Mouse (Mus musculus) hindbrain, embryonic 13.5 days (tissue): Measurements from ENCODE around the gene Pfkfb2. TPM values are rescaled to one million over a fixed set of nuclear protein-coding genes. Genes with fewer than 3 reads are reported as not detected.
"Not testable (repeated sequence)": the region's sequence is repeated elsewhere in the genome, so short reads cannot be mapped to it uniquely, and the experiment has no call there.

Experiments used
- ATAC-seq: fragments of 200-750 bp; cut with Nextera tagmentation; 2 replicates; pipeline ENCODE4 v1.8.0; 2017; ENCODE audit warnings: moderate TSS enrichment; ENCODE audit not compliant: low FRiP score
- H3K27ac ChIP-seq: fragments of 300-500 bp; sonication (generic); 2 replicates; pipeline ENCODE4 v1.5.1; 2015; ENCODE audit warnings: inconsistent platforms, mild to moderate bottlenecking, moderate library complexity
- H3K27me3 ChIP-seq: fragments of 300-500 bp; sonication (generic); 2 replicates; pipeline ENCODE4 v1.6.1; 2015; ENCODE audit warnings: mild to moderate bottlenecking, inconsistent platforms
- H3K36me3 ChIP-seq: fragments of 300-500 bp; sonication (generic); 2 replicates; pipeline ENCODE4 v1.6.1; 2015; ENCODE audit warnings: mild to moderate bottlenecking, inconsistent platforms
- H3K4me1 ChIP-seq: fragments of 300-500 bp; sonication (generic); replicated peaks from 2 replicates; pipeline ENCODE4 v1.6.1; 2015; ENCODE audit warnings: inconsistent platforms
- H3K4me2 ChIP-seq: fragments of 300-500 bp; sonication (generic); 2 replicates; pipeline ENCODE4 v1.6.1; 2015; ENCODE audit warnings: inconsistent platforms, mild to moderate bottlenecking, moderate library complexity
- H3K4me3 ChIP-seq: fragments of 300-500 bp; sonication (generic); 2 replicates; pipeline ENCODE4 v1.5.1; 2015; ENCODE audit warnings: mild to moderate bottlenecking, inconsistent platforms
- H3K9ac ChIP-seq: fragments of 300-500 bp; sonication (generic); 2 replicates; pipeline ENCODE4 v1.6.1; 2015; ENCODE audit warnings: mild to moderate bottlenecking, inconsistent platforms
- H3K9me3 ChIP-seq: fragments of 300-500 bp; sonication (generic); 2 replicates; pipeline ENCODE4 v1.6.1; 2016; ENCODE audit warnings: inconsistent platforms
- WGBS: fragments of 180-500 bp; shearing (Covaris S2); methylation state at CpG from one replicate; pipeline ENCODE4 v1.1.7; 2015; 5-methylcytosine and 5-hydroxymethylcytosine counted together
- polyA plus RNA-seq: library from polyadenylated mRNA; unstranded; fragments of >200 nt; fragmentation: Nextera tagmentation; extraction: Ambion mirVana; gene quantifications from 2 replicates; pipeline ENCODE4 v1.2.1, GENCODE M21; 2015

Pfkfb2 gene
- polyA plus RNA-seq, 1 experiment from 2014 or later, result 19.5 TPM

- H3K4me3 ChIP-seq, result peak within 1 kb of the TSS; percentile 87
These were observed 13.4 kb downstream of the Pfkfb2 start, which contains the start of gene Gm29427 for GRCm38 (mm10) chr1:130715561-130716217. Gm29427 (minus strand) TSS chr1:130715799.

DNA sequence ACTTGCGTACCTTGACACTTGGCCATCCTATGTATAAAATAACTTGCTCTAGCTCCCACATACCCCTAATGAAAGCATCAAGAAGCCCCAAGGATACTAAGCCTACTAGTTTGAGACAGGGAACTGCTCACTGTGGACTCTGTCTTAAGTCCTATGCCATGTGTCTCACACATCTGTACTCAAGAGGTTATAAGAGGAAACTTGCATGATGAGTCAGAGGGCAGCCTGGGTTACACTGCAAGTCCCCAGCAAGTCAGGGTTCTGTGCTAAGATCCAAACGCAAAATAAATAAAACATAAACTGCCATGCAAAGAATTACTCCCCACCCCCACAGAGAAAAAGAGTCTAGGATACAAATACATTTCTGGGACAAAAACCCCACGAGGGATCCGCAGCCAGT lies 15.0 kb downstream of the Pfkfb2 start:
- peak overlapping the region; percentile 21; the same call in 1 of the 2 replicates for H3K9ac ChIP-seq
- H3K9me3 ChIP-seq, result no peaks in the 10 kb centered on the region
- H3K4me2 ChIP-seq, result no peak overlapping the region
- no peaks in the 10 kb centered on the region for H3K27me3 ChIP-seq
- H3K4me1 ChIP-seq, result peaks cover 19% of the 10 kb centered on the region
- no peak for ATAC-seq
- no peak overlapping the region for H3K4me3 ChIP-seq
- no peak overlapping the region for H3K27ac ChIP-seq
- whole genome bisulfite sequencing, result 74% methylated on average over 4 of the region's 4 CpGs
- peaks cover 25% of the 10 kb centered on the region for H3K36me3 ChIP-seq

More at GRCm38 (mm10) chr1:130715561-130716217, 13.4 kb downstream of the Pfkfb2 start, which contains the start of gene Gm29427:
- Histone ChIP-seq H3K9me3 (no peaks in the 10 kb centered on the region), H3K27me3 (no peaks in the 10 kb centered on the region), H3K4me1 (peaks cover 24% of the 10 kb centered on the region), H3K27ac (peak within 1 kb of the TSS; percentile 91), H3K9ac (peak within 1 kb of the TSS; percentile 97), H3K4me2 (peak within 1 kb of the TSS; percentile 98), H3K36me3 (peaks cover 16% of the 10 kb centered on the region)
- WGBS, result under 1% methylated on average over 38 of the region's 38 CpGs
- ATAC-seq, result peak; percentile 96

DNA sequence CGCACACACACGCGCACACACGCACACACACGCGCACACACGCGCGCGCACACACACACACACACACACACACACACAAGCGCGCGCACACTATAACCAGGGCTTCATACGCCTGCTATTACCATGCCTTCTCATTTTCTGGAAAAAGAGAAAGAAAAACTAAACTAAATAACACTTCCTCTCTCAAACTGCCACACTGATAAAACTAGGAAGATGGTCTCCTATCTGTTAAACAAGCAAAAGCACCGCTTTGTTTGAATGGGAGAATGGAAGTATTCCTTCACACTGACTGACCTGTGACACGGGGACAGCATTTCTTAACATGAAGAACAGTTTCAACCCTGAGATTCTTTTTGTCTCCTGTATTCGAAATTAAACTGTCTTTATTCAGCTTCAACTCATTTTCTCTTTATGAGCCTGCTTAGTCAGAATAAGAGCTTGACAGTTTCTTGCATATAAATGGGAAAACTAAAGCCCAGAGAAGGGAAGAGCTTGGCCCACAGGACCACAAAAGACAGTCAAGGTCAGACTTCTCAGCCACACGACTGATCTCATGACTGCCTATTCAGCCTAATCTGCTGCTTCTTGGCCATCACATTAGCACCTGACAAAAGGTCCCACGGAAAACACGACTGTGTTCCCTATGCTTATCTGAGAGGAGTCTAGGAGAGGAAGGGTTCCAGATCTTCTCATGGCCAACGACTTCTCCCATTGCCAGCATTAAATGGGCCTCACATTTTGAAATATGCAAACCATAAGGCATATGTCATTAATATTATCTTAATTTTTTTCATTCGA lies 18.6 kb downstream of the Pfkfb2 start:
- 88% methylated on average over 22 of the region's 22 CpGs for WGBS
- ATAC-seq, result no peak
- H3K36me3 ChIP-seq, result peaks cover 59% of the 10 kb centered on the region
- H3K4me1 ChIP-seq, result peaks cover 9% of the 10 kb centered on the region; the same call in 1 of the 2 replicates
- H3K27ac ChIP-seq, result no peak overlapping the region
- no peaks in the 10 kb centered on the region for H3K9me3 ChIP-seq
- no peaks in the 10 kb centered on the region for H3K27me3 ChIP-seq
- H3K9ac ChIP-seq, result no peak overlapping the region
- no peak overlapping the region for H3K4me2 ChIP-seq
- H3K4me3 ChIP-seq, result no peak overlapping the region

GRCm38 (mm10) chr1:130703613-130704012 lies 25.4 kb downstream of the Pfkfb2 start:
- peaks cover 93% of the 10 kb centered on the region for H3K36me3 ChIP-seq

GRCm38 (mm10) chr1:130701976-130702375 lies 27.1 kb downstream of the Pfkfb2 start:
- ATAC-seq, result no peak
- Histone ChIP-seq H3K27ac (no peak overlapping the region), H3K9me3 (no peaks in the 10 kb centered on the region), H3K4me1 (no peaks in the 10 kb centered on the region), H3K36me3 (peaks cover 93% of the 10 kb centered on the region), H3K4me2 (no peak overlapping the region), H3K4me3 (no peak overlapping the region), H3K27me3 (no peaks in the 10 kb centered on the region), H3K9ac (no peak overlapping the region)
- 97% methylated on average over 11 of the region's 11 CpGs for WGBS

More at GRCm38 (mm10) chr1:130703613-130704012, 25.4 kb downstream of the Pfkfb2 start:
- Histone ChIP-seq H3K4me3 (no peak overlapping the region), H3K27ac (no peak overlapping the region), H3K9me3 (no peaks in the 10 kb centered on the region), H3K4me2 (no peak overlapping the region), H3K4me1 (no peaks in the 10 kb centered on the region), H3K27me3 (no peaks in the 10 kb centered on the region), H3K9ac (no peak overlapping the region)
- WGBS, result 85% methylated on average over 2 of the region's 2 CpGs
- no peak for ATAC-seq

DNA sequence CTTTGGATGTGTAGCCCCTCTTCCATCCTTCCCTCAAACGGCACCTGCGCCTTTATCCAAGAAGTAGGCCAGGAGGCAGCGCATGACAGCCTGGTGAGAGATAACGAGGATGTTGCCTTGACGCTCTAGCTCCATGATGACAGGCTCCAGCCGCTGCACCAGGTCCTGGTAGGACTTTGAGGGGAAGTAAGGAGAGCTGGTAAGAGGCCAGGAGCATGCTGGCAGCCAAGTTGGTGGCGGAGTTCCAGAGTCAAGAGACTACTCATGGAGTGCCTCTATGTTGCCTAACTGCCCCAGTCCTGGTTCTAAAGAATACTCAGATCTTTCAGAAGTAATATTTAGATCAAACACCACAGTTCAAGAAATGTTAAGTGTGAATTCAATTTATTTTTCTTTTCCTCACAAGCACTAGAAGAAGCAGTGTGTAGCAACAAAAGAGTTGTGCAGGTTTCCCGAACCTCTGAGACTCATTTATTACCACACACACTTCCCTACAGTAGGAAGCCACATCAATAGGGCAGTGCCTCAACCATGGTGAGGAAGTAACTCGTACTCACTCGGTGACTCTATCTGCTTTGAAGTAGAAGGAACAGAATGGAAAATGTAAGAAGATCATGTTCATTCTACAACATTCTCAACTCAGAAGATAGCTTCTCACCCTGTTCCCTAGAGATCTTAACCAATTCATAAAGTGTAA lies 29.0 kb downstream of the Pfkfb2 start:
- WGBS, result 97% methylated on average over 10 of the region's 10 CpGs
- H3K9me3 ChIP-seq, result no peaks in the 10 kb centered on the region
- H3K4me1 ChIP-seq, result no peaks in the 10 kb centered on the region
- H3K4me2 ChIP-seq, result no peak overlapping the region
- no peak overlapping the region for H3K4me3 ChIP-seq
- no peak for ATAC-seq
- no peaks in the 10 kb centered on the region for H3K27me3 ChIP-seq
- H3K9ac ChIP-seq, result no peak overlapping the region
- peaks cover 83% of the 10 kb centered on the region for H3K36me3 ChIP-seq
- H3K27ac ChIP-seq, result no peak overlapping the region

DNA sequence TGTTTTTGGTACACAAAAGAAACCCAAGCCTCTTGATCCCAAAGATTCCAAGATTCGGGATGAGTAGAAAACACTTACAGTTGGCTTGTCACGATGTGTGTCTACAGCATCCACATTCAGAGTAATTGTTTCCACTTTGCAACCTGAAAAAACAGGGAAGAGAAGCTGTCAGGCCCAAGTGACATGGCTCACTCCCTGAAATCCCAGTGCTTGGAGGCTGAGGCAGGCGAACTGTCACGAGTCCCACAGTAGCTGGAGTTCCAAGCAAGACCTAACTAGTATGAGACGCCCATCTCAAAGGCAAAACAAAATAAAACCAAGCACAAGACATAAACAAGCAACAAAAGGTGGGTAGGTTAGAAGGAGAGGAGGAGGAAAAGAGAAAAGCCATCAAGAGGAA lies 30.5 kb downstream of the Pfkfb2 start:
- Histone ChIP-seq H3K9me3 (no peaks in the 10 kb centered on the region), H3K27ac (no peak overlapping the region), H3K4me1 (no peaks in the 10 kb centered on the region), H3K27me3 (no peaks in the 10 kb centered on the region), H3K9ac (no peak overlapping the region), H3K36me3 (peaks cover 77% of the 10 kb centered on the region), H3K4me3 (no peak overlapping the region), H3K4me2 (no peak overlapping the region)
- WGBS, result 94% methylated on average over 5 of the region's 5 CpGs
- no peak for ATAC-seq

DNA sequence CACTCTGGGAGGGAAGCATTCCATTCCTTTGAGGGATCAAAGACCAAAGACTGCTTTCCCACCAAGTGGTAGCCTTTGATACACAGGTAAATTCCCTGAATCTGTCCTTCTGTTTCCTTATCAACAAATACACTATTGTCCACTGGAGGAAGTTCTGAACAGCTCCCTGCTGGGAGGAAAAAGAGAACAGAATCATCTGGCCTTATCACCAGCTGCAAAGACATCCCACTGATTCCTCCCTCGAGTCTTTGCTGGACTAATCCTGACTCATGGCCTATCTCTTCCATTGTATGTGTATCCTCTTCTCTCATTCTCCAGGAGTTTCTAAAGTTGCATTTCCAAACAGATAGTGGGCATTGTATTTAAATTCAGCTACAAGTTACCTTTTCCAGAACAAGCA lies 45.1 kb downstream of the Pfkfb2 start:
- Histone ChIP-seq H3K9ac (no peak overlapping the region), H3K27me3 (no peaks in the 10 kb centered on the region), H3K27ac (no peak overlapping the region), H3K4me3 (no peak overlapping the region), H3K4me1 (no peaks in the 10 kb centered on the region), H3K36me3 (peaks cover 15% of the 10 kb centered on the region), H3K9me3 (peaks cover 3% of the 10 kb centered on the region; the same call in 1 of the 2 replicates), H3K4me2 (no peak overlapping the region)
- ATAC-seq, result no peak
- WGBS, result 60% methylated on average over 1 of the region's 1 CpGs

GRCm38 (mm10) chr1:130681656-130682413 lies 47.2 kb downstream of the Pfkfb2 start:
- no peaks in the 10 kb centered on the region for H3K9me3 ChIP-seq
- H3K27me3 ChIP-seq, result no peaks in the 10 kb centered on the region
- H3K27ac ChIP-seq, result no peak overlapping the region
- no peak overlapping the region for H3K4me3 ChIP-seq
- H3K36me3 ChIP-seq, result no peaks in the 10 kb centered on the region
- ATAC-seq, result no peak
- no peak overlapping the region for H3K4me2 ChIP-seq
- WGBS, result 84% methylated on average over 6 of the region's 6 CpGs
- no peaks in the 10 kb centered on the region for H3K4me1 ChIP-seq
- H3K9ac ChIP-seq, result no peak overlapping the region

GRCm38 (mm10) chr1:130681075-130681474 lies 48.0 kb downstream of the Pfkfb2 start:
- Histone ChIP-seq H3K9ac (no peak overlapping the region), H3K9me3 (no peaks in the 10 kb centered on the region), H3K36me3 (no peaks in the 10 kb centered on the region), H3K4me1 (no peaks in the 10 kb centered on the region), H3K27me3 (no peaks in the 10 kb centered on the region), H3K4me3 (no peak overlapping the region), H3K27ac (no peak overlapping the region), H3K4me2 (no peak overlapping the region)
- no peak for ATAC-seq
- 93% methylated on average over 2 of the region's 2 CpGs for WGBS

DNA sequence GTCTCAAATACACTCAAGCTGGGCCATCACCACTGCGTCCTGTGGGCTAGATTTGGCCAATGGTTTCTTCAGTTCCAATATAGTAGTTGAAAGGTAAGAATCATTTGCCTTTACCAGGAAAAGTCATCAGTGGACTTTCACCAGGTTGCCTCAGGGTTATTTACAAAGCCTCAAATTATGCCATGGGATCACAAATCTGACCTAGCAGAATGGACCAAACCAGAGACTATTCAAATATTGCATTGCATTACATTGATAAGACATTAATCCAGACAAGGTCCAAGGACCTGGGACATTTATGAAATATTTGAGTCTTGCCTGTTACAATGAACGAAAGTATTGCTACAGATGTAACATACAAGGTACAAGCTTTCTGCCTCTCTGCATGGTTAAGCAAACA lies 50.5 kb downstream of the Pfkfb2 start:
- Histone ChIP-seq H3K27ac (no peak overlapping the region), H3K4me1 (no peaks in the 10 kb centered on the region), H3K9ac (no peak overlapping the region), H3K4me3 (no peak overlapping the region), H3K4me2 (no peak overlapping the region), H3K27me3 (no peaks in the 10 kb centered on the region), H3K36me3 (no peaks in the 10 kb centered on the region), H3K9me3 (no peaks in the 10 kb centered on the region)
- WGBS, result 91% methylated on average over 2 of the region's 2 CpGs
- no peak for ATAC-seq

DNA sequence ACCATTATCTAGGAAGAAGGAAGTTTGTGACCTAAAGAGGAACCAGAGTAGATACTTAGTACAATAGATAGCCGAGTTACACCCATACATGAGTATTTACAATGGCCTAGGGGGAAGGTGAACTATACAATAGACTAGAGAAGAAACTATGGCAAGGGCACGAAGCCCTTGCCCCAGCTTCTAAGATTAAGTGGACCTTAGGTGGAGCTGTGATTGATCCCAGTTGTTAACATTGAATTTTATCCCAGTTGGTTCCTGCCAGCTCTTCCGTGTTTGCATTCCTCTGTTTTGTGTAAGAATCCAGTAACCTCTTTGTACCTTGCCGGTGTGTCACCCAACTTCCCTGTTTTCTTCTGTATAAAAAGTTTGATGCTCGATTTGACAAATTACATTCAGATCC lies 65.5 kb downstream of the Pfkfb2 start:
- ATAC-seq, H3K27ac ChIP-seq, H3K27me3 ChIP-seq, H3K9me3 ChIP-seq, H3K4me2 ChIP-seq, H3K36me3 ChIP-seq, H3K9ac ChIP-seq, H3K4me3 ChIP-seq, H3K4me1 ChIP-seq: not testable (repeated sequence)
- WGBS, result 91% methylated on average over 5 of the region's 5 CpGs
